Mouse (Mus musculus) induced T-regulatory cell, adult 2 months (primary cell): ENCODE data around the gene 2900026A02Rik.

ENCODE experiments used
- DNase-seq: peaks from one replicate; pipeline ENCODE4 v3.0.0-alpha.2; 2012; ENCODE audit warnings: low read depth

The 2900026A02Rik gene

GRCm38 (mm10) chr5:113122326-113123054, 98.5 kb downstream of the 2900026A02Rik start:
- DNase-seq = no peak

GRCm38 (mm10) chr5:113121591-113121875, 99.5 kb downstream of the 2900026A02Rik start:
- no peak for DNase-seq

GRCm38 (mm10) chr5:113120741-113121590, 100.1 kb downstream of the 2900026A02Rik start:
- no peak for DNase-seq

- no peak for DNase-seq
Measured at GRCm38 (mm10) chr5:113119861-113120465, 101.1 kb downstream of the 2900026A02Rik start.

- DNase-seq = no peak
Measured at GRCm38 (mm10) chr5:113119291-113119690, 101.7 kb downstream of the 2900026A02Rik start.

GRCm38 (mm10) chr5:113118695-113119094, 102.3 kb downstream of the 2900026A02Rik start:
- DNase-seq = no peak

- DNase-seq = no peak
Measured at GRCm38 (mm10) chr5:113117361-113117760, 103.7 kb downstream of the 2900026A02Rik start.

GRCm38 (mm10) chr5:113115896-113116295, 105.1 kb downstream of the 2900026A02Rik start:
- DNase-seq = no peak

- no peak for DNase-seq
Measured at GRCm38 (mm10) chr5:113114264-113115225, 106.5 kb downstream of the 2900026A02Rik start.

- no peak for DNase-seq
Measured at GRCm38 (mm10) chr5:113113120-113113519, 107.9 kb downstream of the 2900026A02Rik start.

- DNase-seq = no peak
Measured at GRCm38 (mm10) chr5:113111336-113111735, 109.7 kb downstream of the 2900026A02Rik start.

- DNase-seq = no peak
Measured at GRCm38 (mm10) chr5:113110929-113111328, 110.1 kb downstream of the 2900026A02Rik start.

- DNase-seq = peak; percentile 46
Measured at GRCm38 (mm10) chr5:113109651-113110050, 111.4 kb downstream of the 2900026A02Rik start.

- no peak for DNase-seq
Measured at GRCm38 (mm10) chr5:113108165-113108764, 112.8 kb downstream of the 2900026A02Rik start.

GRCm38 (mm10) chr5:113107709-113108108, 113.3 kb downstream of the 2900026A02Rik start:
- no peak for DNase-seq

- no peak for DNase-seq
Measured at GRCm38 (mm10) chr5:113106594-113106993, 114.4 kb downstream of the 2900026A02Rik start.

- no peak for DNase-seq
Measured at GRCm38 (mm10) chr5:113105481-113105880, 115.6 kb downstream of the 2900026A02Rik start.

GRCm38 (mm10) chr5:113105035-113105434, 116.0 kb downstream of the 2900026A02Rik start:
- DNase-seq = no peak

GRCm38 (mm10) chr5:113102455-113102854, 118.6 kb downstream of the 2900026A02Rik start:
- DNase-seq = no peak

GRCm38 (mm10) chr5:113101457-113101856, 119.6 kb downstream of the 2900026A02Rik start:
- no peak for DNase-seq

- DNase-seq = no peak
Measured at GRCm38 (mm10) chr5:113100422-113100821, 120.6 kb downstream of the 2900026A02Rik start.
